Mouse (Mus musculus) bone marrow, adult 2 months (tissue): ENCODE measurements around the gene Pex1. TPM values are rescaled to one million over a fixed set of nuclear protein-coding genes. Genes with fewer than 3 reads are reported as not detected.
A peak's percentile ranks its signal among the peaks of the same experiment; 100 is the strongest.

Source experiments
- H3K27ac ChIP-seq: fragments of 200-500 bp; 2 replicates; pipeline ENCODE4 v1.5.1; 2012; ENCODE audit warnings: low read depth, mild to moderate bottlenecking, control low read depth, inconsistent platforms, low read length; ENCODE audit not compliant: control insufficient read depth, poor library complexity, insufficient read depth
- H3K4me1 ChIP-seq: fragments of 200-500 bp; 2 replicates; pipeline ENCODE4 v1.6.1; 2011; ENCODE audit warnings: low read length; ENCODE audit not compliant: control insufficient read depth, insufficient read depth
- H3K4me3 ChIP-seq: fragments of 200-500 bp; replicated peaks from 2 replicates; pipeline ENCODE3; 2011; ENCODE audit warnings: mild to moderate bottlenecking, low read depth, low read length, control low read depth; ENCODE audit not compliant: control insufficient read depth
- CTCF ChIP-seq: fragments of 200-500 bp; IDR thresholded peaks from 2 replicates; pipeline ENCODE4 v1.5.1; 2011; ENCODE audit warnings: low read length, control low read depth; ENCODE audit not compliant: control insufficient read depth, insufficient read depth
- POLR2A ChIP-seq: fragments of 200-500 bp; IDR thresholded peaks from 2 replicates; pipeline ENCODE4 v1.6.1; 2011; ENCODE audit warnings: low read depth, mild to moderate bottlenecking, control low read depth, low read length, borderline replicate concordance; ENCODE audit not compliant: control insufficient read depth
- WGBS: fragments of 180-500 bp; shearing (Covaris S2); methylation state at CpG from one replicate; pipeline ENCODE4 v1.1.7; 2018; 5-methylcytosine and 5-hydroxymethylcytosine counted together
- polyA plus RNA-seq: library from polyadenylated mRNA; stranded (reverse); fragments of >200 nt; gene quantifications from 2 replicates; pipeline ENCODE4 v1.2.4, GENCODE M21; 2011; ENCODE audit warnings: low replicate concordance; ENCODE audit not compliant: missing spikeins, insufficient read depth, insufficient read length

Gene Pex1
- 7.5 and 17.4 TPM in 2 replicates for polyA plus RNA-seq

DNA sequence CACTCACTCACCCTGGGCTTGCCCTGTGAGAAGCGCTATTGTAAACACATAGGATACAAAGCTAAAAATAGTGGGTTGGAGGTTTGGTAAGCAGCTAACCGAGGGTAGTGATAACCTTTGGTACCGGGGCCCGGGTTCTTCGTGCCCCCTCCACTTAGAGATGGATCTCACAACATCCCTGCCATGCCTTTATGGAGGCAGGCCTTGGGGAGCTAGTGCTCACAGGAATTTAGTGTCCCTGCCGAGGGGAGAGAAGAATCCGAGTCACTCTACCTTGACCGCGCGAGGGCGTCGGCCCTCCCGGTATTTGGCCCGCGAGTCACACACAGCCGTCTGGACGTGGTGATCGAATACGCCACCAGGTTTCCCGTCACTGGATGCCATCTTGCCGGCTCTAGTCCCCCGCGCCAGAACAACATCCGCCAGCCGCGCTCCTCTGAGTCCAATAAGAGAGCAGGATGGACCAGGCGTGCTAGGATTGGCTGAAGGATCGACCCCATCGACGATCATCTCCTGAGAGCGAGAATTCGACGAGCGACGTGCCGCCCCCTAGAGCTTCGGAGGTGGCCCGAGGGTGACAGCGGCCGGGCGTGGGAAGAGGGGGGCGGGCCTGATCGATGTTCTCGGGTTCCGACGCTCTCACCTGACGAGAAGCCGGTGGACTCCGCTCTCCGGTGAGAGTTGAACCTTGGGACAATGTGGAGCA, at the start of gene Pex1:
Pex1 (plus strand) TSS at position 374 of the 706 bp plus-strand sequence.
- Histone ChIP-seq H3K4me1 (no peaks in the 10 kb centered on the region), H3K27ac (peak within 1 kb of the TSS; percentile 60), H3K4me3 (peak within 1 kb of the TSS; percentile 84)
- TF ChIP-seq POLR2A = peak; percentile 64; the same call in 1 of the 2 replicates
- TF ChIP-seq CTCF = peak; percentile 31; the same call in 1 of the 2 replicates
- WGBS = under 1% methylated on average over 50 of the region's 50 CpGs

DNA sequence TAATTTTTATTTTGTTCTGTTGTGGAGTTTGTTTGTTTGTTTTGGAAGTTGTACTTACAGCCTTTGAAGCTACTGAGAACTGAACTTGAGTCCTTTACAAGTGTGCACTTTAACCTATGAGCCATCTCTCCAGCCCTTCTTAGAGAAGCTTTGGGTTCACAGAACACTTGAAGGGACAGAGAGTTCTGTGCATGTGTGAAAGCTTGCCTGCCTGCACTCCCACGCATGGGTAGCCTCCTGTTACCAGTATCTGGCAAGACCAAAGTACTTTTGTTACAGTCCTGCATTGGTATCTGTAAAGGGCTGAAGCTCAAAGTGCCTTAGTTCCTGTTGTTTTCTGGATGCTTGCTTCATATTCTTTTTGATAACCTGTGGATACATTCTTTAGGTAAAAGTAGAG, 49.6 kb upstream of the Pex1 start:
- H3K4me3 ChIP-seq = no peak overlapping the region
- no peak overlapping the region for H3K27ac ChIP-seq
- TF ChIP-seq CTCF = no peak
- no peak for TF ChIP-seq POLR2A
- H3K4me1 ChIP-seq = peaks cover 1% of the 10 kb centered on the region
- WGBS = 68% methylated on average over 1 of the region's 1 CpGs

DNA sequence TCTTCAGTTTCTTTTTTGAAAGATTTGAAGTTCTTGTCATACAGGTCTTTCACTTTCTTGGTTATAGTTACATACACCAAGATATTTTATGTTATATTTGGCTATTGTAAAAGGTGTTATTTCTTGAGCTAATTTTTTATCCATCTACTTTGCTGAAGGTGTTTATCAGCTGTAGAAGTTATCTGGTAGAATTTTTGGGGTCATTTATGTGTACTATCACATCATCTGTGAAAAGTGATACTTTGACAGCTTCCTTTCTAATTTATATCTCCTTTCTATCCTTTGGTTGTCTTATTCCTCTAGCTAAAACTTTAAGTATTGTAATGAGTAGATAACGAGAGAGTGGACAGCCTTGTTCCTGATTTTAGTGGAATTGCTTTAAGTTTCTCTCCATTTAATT, 44.4 kb upstream of the Pex1 start:
- TF ChIP-seq POLR2A = no peak
- H3K4me1 ChIP-seq = no peaks in the 10 kb centered on the region; the same call in none of the 2 replicates
- no peak overlapping the region for H3K27ac ChIP-seq
- WGBS = 67% methylated on average over 1 of the region's 1 CpGs
- no peak overlapping the region for H3K4me3 ChIP-seq

DNA sequence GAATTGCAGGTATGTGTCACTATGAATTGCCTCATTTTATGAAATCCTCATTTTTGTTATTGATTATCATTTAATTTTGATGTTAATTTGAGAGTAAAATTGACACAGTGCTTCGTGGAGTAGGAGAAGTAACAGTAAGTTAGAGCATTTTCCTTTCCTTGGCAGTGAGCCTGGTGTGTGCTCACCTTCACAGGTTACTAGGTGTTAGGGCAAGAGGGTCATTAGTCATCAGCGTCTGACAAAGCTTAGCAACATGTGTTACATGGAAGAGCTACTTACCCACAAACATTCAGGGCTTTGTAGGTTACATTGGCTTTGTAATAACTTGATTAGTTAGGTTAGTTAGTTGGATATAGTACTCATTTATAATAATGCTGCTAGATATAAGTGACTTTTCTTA, 41.7 kb upstream of the Pex1 start:
- H3K27ac ChIP-seq = no peak overlapping the region
- no peaks in the 10 kb centered on the region; the same call in none of the 2 replicates for H3K4me1 ChIP-seq
- H3K4me3 ChIP-seq = no peak overlapping the region
- 88% methylated on average over 2 of the region's 2 CpGs for WGBS
- TF ChIP-seq CTCF (no peak), POLR2A (no peak)

DNA sequence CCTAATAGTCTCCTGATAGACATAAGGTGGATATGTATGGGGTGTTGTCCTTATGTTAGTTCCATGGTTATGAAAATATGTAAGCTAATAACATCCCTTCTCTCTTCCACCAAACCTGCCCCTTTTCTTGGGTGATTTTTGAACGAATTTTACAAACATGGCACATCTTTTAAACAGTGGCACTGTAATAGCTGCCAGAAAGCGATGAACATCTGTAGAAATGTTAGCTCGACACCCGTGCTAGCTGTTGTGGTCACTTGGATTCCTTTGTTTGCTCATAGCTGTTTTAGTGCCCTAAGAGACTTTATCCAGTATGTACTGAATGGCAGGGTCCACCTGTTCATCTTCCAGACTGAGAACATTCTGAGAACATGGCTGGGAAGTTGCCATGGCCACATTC, 24.6 kb upstream of the Pex1 start, which contains the start of gene 1700109H08Rik:
1700109H08Rik (plus strand) TSS at position 301 of the 400 bp plus-strand sequence.
- 90% methylated on average over 4 of the region's 4 CpGs for WGBS

DNA sequence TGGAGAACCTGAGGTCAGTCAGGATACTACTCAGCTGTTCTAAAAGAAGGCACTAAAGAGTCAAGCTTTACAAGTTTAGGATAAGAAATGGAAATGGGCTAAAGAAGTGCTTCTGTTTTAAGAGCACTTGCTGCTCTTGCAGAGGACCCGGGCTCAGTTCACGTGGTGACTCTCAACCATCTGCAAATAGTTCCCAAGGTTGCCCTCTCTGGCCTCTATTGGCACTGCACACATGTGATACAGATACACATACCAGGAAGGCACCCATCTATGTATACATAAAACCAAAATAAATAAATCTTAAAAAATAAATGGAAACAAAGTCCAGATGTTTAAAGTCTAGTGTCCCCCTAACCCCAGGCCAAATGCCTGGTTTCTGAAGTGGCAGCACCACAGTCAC, 21.0 kb upstream of the Pex1 start:
- H3K4me3 ChIP-seq = no peak overlapping the region
- H3K27ac ChIP-seq = no peak overlapping the region
- H3K4me1 ChIP-seq = no peaks in the 10 kb centered on the region
- TF ChIP-seq CTCF (no peak), POLR2A (no peak)
- WGBS = 95% methylated on average over 2 of the region's 2 CpGs

More for the DNA sequence above, 24.6 kb upstream of the Pex1 start, which contains the start of gene 1700109H08Rik:
- H3K27ac ChIP-seq = no peak within 1 kb of the TSS
- H3K4me3 ChIP-seq = no peak within 1 kb of the TSS
- TF ChIP-seq CTCF (no peak), POLR2A (no peak)
- no peaks in the 10 kb centered on the region for H3K4me1 ChIP-seq

DNA sequence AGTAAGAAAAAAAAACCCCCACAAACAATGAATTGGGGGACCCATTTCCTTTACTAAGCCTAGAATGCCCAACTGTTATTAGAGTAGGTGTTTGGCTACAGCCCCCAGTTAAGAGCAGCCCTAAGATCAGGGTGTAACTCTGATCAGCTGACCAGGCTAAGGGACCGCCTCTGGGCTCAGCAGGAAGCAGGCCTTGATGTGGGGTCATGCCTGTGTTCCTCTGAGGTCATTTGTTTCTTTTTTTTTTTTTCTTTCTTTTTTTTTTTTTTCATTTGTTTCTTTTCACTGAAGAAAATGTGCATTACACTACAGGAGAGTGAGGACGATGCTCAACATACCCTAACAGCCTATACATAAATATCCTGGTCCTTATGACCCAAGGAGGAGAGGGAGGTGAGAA, 17.9 kb upstream of the Pex1 start:
- no peak overlapping the region for H3K27ac ChIP-seq
- 92% methylated on average over 2 of the region's 2 CpGs for WGBS

DNA sequence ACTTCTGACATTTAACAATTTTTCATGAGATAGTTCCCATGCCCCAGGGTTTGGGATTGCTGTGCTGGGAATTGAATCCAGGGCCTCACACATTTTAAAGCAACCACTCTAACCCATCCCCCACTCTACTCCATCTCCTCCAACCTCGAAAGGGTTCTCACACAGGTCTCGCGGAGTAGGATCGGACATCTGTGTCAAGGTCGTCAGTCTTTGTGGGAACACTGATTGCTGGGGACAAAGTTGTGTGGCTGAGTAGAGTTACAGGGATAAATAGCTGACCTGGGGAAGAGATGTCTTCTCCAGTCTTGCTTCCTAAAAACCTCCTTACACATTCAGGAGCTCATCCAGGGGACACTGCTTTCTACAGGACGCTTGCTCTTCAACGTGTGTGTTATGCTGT, 16.8 kb upstream of the Pex1 start:
- no peaks in the 10 kb centered on the region for H3K4me1 ChIP-seq
- H3K4me3 ChIP-seq = no peak overlapping the region
- WGBS = 94% methylated on average over 7 of the region's 7 CpGs
- no peak overlapping the region for H3K27ac ChIP-seq
- TF ChIP-seq CTCF = no peak
- TF ChIP-seq POLR2A = no peak

More for the DNA sequence above, 17.9 kb upstream of the Pex1 start:
- TF ChIP-seq POLR2A (no peak), CTCF (no peak)
- H3K4me1 ChIP-seq = no peaks in the 10 kb centered on the region
- no peak overlapping the region for H3K4me3 ChIP-seq

DNA sequence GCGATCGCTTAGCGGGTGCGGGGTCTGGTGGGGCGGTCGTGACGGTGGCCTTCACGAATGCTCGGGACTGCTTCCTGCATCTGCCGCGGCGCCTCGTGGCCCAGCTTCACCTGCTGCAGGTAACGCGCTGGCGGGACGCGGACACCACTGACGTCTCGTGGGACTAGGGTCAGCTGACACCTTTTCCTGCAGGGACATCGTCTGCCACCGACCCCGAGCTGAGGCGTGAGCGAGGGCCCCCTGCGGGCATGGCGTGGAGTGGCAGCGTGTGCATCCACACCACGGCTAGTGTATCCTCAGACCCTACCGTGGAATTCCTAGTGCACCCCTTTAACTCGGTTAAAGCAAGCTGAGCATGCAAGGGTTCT, 517 bp downstream of the Pex1 start, which contains the start of gene Rbm48:
Rbm48 (minus strand) TSS at position 187 of the 368 bp plus-strand sequence.
- TF ChIP-seq POLR2A = peak; percentile 56; the same call in 1 of the 2 replicates
- peak; percentile 86 for TF ChIP-seq CTCF
- Histone ChIP-seq H3K4me3 (peak within 1 kb of the TSS; percentile 84), H3K4me1 (no peaks in the 10 kb centered on the region), H3K27ac (peak within 1 kb of the TSS; percentile 60)
- WGBS = under 1% methylated on average over 31 of the region's 31 CpGs
